In the genomic region with DNA sequence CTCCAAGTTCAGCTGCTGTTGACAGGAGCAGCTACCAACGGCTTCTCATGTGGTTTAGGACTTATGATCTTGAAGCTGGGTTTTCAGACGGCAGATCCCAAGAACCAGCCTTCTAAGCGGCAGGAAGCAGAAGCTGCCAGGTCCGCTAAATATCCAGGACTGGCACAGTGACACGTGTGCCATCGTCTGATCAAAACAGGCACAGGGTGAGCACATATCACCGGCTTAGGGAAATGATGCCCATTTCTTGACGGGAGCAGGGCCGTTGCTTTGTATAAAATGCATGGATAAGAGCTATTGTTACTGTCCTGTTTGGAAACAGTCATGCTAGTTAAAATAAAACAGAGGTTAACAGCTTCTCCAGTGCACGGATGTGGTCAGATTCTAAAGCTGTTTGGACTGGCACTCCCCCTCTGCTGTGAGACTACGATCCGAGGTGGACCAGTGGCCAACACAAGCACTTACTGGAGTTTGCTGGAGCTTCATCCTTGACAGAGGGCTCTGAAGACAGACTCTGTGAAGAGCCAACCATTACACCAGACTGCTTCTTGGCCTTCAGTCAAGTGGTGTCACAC, we compare ENCODE assay signal across 8 mouse cellular contexts. TPM values are rescaled to one million over a fixed set of nuclear protein-coding genes. Genes with fewer than 3 reads are reported as not detected.
DNase-seq lines count a peak whose midpoint lies in the region; ATAC-seq and TF ChIP-seq lines count a peak whose summit lies in the region.

No protein-coding gene starts in this region.

- H3K4me3 ChIP-seq in hindbrain, embryonic 13.5 days = peak overlapping the region; percentile 28

- TF ChIP-seq CTCF in Patski (IDR thresholded peaks at IDR 0.05) = no peak

- H3K4me1 ChIP-seq in hindbrain, embryonic 13.5 days (replicated peaks) = peaks cover 12% of the 10 kb centered on the region

- DNase-seq in frontal cortex, postnatal 10 days (ENCODE audit: low spot score in 2 of 2) = no peak
- no peak for DNase-seq in Patski (ENCODE audit: low read depth, low spot score)
- no peak for DNase-seq in c-Kit-positive CD71-positive TER-119-positive erythroid progenitor cells, embryonic 14.5 days (ENCODE audit: low spot score)
- DNase-seq in thymus, postnatal 4 days = no peak
- DNase-seq in cerebellum, adult 9-11 months = no peak

- H3K27ac ChIP-seq in hindbrain, embryonic 13.5 days = no peak overlapping the region

- H3K4me2 ChIP-seq in hindbrain, embryonic 13.5 days = peak overlapping the region; percentile 53

- CTCF ChIA-PET in Patski (lab: Charles Lee) = interaction anchor here (0.7 to 5.8 kb wide), 10 partner anchors 8 to 598 kb away, joined by 3 to 33 read pairs (median 4); no protein-coding TSS in a partner anchor

- H3K36me3 ChIP-seq in hindbrain, embryonic 13.5 days = peaks cover 18% of the 10 kb centered on the region

- ATAC-seq in frontal cortex, adult (ENCODE audit: low TSS enrichment) = peak; percentile 11; the same call in 1 of the 2 replicates
- peak; percentile 49 for ATAC-seq in Patski
- no peak for ATAC-seq in hindbrain, embryonic 13.5 days (ENCODE audit: low FRiP score)
- ATAC-seq in megakaryocyte progenitor cell, adult 5-6 weeks (replicated peaks; ENCODE audit: poor library complexity) = peak; percentile 45

- peak overlapping the region; percentile 56 for H3K9ac ChIP-seq in hindbrain, embryonic 13.5 days

- in situ Hi-C loops in Patski (cut with MboI; ENCODE audit: low pct_unique_long_range_greater_than_20kb) = loop anchor here (5.0 to 10.0 kb wide), 3 partner anchors 599 to 867 kb away; a partner anchor contains a TSS

- 37% methylated on average over 12 of the region's 12 CpGs for WGBS in hindbrain, embryonic 13.5 days

- no peaks in the 10 kb centered on the region for H3K9me3 ChIP-seq in hindbrain, embryonic 13.5 days

- POLR2A ChIA-PET in Patski (lab: Charles Lee) = interaction anchor here (0.6 to 0.9 kb wide), 2 partner anchors 12 to 592 kb away, joined by 3 read pairs; no protein-coding TSS in a partner anchor

- H3K27me3 ChIP-seq in Patski = no peaks in the 10 kb centered on the region
- H3K27me3 ChIP-seq in hindbrain, embryonic 13.5 days = no peaks in the 10 kb centered on the region

RNA-seq across cellular contexts. Expression of a gene that starts 17.6 kb away (rescaled TPM):
- 244 TPM for polyA plus RNA-seq in Patski (2021)
- polyA plus RNA-seq in hindbrain, embryonic 13.5 days (2015; fragmentation: Nextera tagmentation; extraction: Ambion mirVana) = 241 and 242 TPM in 2 replicates
- total RNA-seq in megakaryocyte progenitor cell, adult 5-6 weeks (2015) = 371 and 419 TPM in 2 replicates
- total RNA-seq in megakaryocyte progenitor cell, adult 5-6 weeks (2017) = 278 and 308 TPM in 2 replicates

RNA-seq across cellular contexts. Expression of a gene that starts 38.5 kb away (rescaled TPM):
- 621 TPM for polyA plus RNA-seq in Patski (2021)
- polyA plus RNA-seq in hindbrain, embryonic 13.5 days (2015; fragmentation: Nextera tagmentation; extraction: Ambion mirVana) = 626 and 633 TPM in 2 replicates
- total RNA-seq in megakaryocyte progenitor cell, adult 5-6 weeks (2015) = 1,518 and 1,526 TPM in 2 replicates
- 2,867 and 3,584 TPM in 2 replicates for total RNA-seq in megakaryocyte progenitor cell, adult 5-6 weeks (2017)
